Mouse (Mus musculus) embryonic fibroblast, embryonic 13.5 days (primary cell): ENCODE results near the gene Ropn1l.

Experiments used
- CTCF ChIP-seq: IDR thresholded peaks from 2 replicates; pipeline ENCODE4 v1.5.1; 2011; ENCODE audit warnings: mild to moderate bottlenecking, control low read depth, low read length, moderate library complexity, borderline replicate concordance; ENCODE audit not compliant: insufficient read depth
- POLR2A ChIP-seq: IDR thresholded peaks from 2 replicates; pipeline ENCODE4 v1.6.1; 2011; ENCODE audit warnings: low read depth, mild to moderate bottlenecking, control low read depth, low read length, moderate library complexity

DNA sequence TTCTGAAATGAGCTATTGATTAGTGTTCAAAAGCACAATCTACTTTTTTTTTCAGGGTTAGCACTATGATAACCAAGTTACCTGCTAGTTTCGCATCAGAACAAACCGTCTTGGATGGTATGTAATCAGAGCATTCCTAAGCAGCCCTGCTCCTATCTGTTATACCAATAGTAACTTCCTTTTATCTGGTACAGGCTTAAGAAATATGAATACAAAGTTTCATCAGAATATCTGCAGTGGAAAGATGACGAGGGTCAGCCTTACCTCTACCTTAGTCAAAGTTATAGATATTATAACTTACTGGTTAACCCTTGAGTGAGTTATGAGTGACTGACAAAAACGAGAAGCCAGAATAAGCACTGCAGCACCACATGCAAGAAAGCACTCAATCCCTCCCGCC lies 12.8 kb upstream of the Ropn1l start:
- no peak for TF ChIP-seq CTCF
- TF ChIP-seq POLR2A, result no peak
